14 mouse cellular contexts compared by ENCODE assay signal in the genomic region with DNA sequence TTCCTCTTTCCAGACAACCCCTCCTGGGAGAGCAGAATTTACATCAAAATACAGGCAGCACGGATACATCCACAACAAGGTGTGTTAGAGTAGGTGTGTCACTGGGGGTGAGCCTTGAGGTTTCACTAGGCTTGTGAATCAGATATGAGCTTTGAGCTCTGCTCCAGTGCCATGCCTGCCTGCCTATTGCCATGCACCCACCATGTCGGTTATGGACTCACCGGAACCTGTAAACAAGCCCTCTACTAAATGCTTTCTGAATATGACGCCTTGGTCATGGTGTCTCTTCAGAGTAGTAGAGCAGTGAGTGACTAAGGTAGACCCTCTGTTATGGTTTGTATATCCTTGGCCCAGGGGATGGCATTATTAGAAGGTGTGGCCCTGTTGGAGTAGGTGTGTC.
"Had no signal": no experiment of that assay in that cellular context is flagged by ENCODE, and none has a peak within 500 bp of the region (broad histone marks: within the 10 kb centered on the region; RNA-seq: fewer than 3 reads in every experiment).

No protein-coding gene starts in this region.

- H3K4me3 ChIP-seq: megakaryocyte, embryonic 14.5 days; midbrain, embryonic 13.5 days; midbrain, embryonic 15.5 days; neural tube, embryonic 12.5 days had no signal

- H3K4me1 ChIP-seq: midbrain, embryonic 13.5 days; midbrain, embryonic 15.5 days; neural tube, embryonic 12.5 days had no signal

- H3K9me3 ChIP-seq: midbrain, embryonic 15.5 days had no signal

- H3K27ac ChIP-seq: macrophage; midbrain, embryonic 13.5 days; midbrain, embryonic 15.5 days; neural tube, embryonic 12.5 days had no signal

- H3K27me3 ChIP-seq: megakaryocyte, embryonic 14.5 days; midbrain, embryonic 13.5 days; midbrain, embryonic 15.5 days; neural tube, embryonic 12.5 days had no signal

- H3K36me3 ChIP-seq: midbrain, embryonic 13.5 days; midbrain, embryonic 15.5 days; neural tube, embryonic 12.5 days had no signal

- DNase-seq: lung, adult 18-20 months; lung, embryonic 14.5 days; lung, postnatal 10 days; lung, postnatal 36 days; right cerebral cortex, postnatal 14 days; spleen, adult 18-20 months; thymus, adult 18-20 months; thymus, postnatal 14 days; thymus, postnatal 4 days had no signal
